19 mouse cellular contexts compared by ENCODE assay signal in genomic region chr4:45909256-45909655, GRCm38 (mm10). TPM values are rescaled to one million over a fixed set of nuclear protein-coding genes. Genes with fewer than 3 reads are reported as not detected.
DNase-seq lines count a peak whose midpoint lies in the region.
"Had no signal": no experiment of that assay in that cellular context is flagged by ENCODE, and none has a peak within 500 bp of the region (broad histone marks: within the 10 kb centered on the region; RNA-seq: fewer than 3 reads in every experiment).

No protein-coding gene starts in this region.

- DNase-seq in heart, adult 11 months, result peak; percentile 89
- no peak for DNase-seq in heart, adult 9 months (ENCODE audit: low spot score in 2 of 2)
- DNase-seq in right cerebral cortex, adult 18-20 months, result peak; percentile 70
- no peak for DNase-seq in right cerebral cortex, postnatal 10 days (ENCODE audit: low spot score in 2 of 2)
- peak; percentile 18 to 22 for DNase-seq in left cerebral cortex, adult 8-10 months (ENCODE audit: low spot score in 2 of 2)
- peak; percentile 26 to 34 for DNase-seq in right cerebral cortex, postnatal 36 days (ENCODE audit: low spot score in 2 of 2)
- DNase-seq in lung, postnatal 14 days, result no peak
- DNase-seq in urinary bladder, adult 2 months (ENCODE audit: low spot score), result no peak
- DNase-seq: adrenal gland, adult 8-10 months; cerebellum, adult 9-10 months; gastrocnemius, postnatal 36 days; heart, postnatal 14 days; liver; retina, postnatal 1 day; thymus, adult 2 months had no signal

RNA-seq across cellular contexts. Expression of gene Ccdc180, which starts 19.2 kb away (rescaled TPM):
- total RNA-seq in left cerebral cortex, adult 8-10 months (2022), result under 1 TPM; 0.21 to 0.44 (median 0.36) TPM
- polyA plus RNA-seq in urinary bladder, adult 2 months (2012; rRNA removed), result 0.03 and 0.06 TPM in 2 replicates
- total RNA-seq: ES-E14; gastrocnemius, postnatal 36 days had no signal
- polyA plus RNA-seq: embryonic facial prominence, embryonic 11.5 days; myocyte; Patski had no signal

RNA-seq across cellular contexts. Expression of gene Tdrd7, which starts 55.9 kb away (rescaled TPM):
- 10 to 100 TPM; 29.8 to 38.7 (median 33.5) TPM for total RNA-seq in left cerebral cortex, adult 8-10 months (2022)
- polyA plus RNA-seq in urinary bladder, adult 2 months (2012; rRNA removed), result 30.6 and 31.7 TPM in 2 replicates

Comparison
In these comparisons a context has a peak if more than half of its experiments do, and no peak if none do; other contexts are left out.
1. DNase-seq: peak in heart, adult 11 months (single experiment), right cerebral cortex, adult 18-20 months (single experiment), left cerebral cortex, adult 8-10 months (2 of 2) and right cerebral cortex, postnatal 36 days (2 of 2); none in heart, adult 9 months (0 of 2), right cerebral cortex, postnatal 10 days (0 of 2), lung, postnatal 14 days (single experiment) and urinary bladder, adult 2 months (single experiment).